Mouse (Mus musculus) cerebellum, postnatal 25 days (tissue): Measurements from ENCODE around the gene Elmo1.

Experiments used
- DNase-seq, 2 experiments: peaks; one replicate each; pipeline ENCODE4 v3.0.0; 2021; ENCODE audit warnings: mixed read lengths in 2 of 2

Gene Elmo1

GRCm38 (mm10) chr13:20288393-20288792, 198.0 kb downstream of the Elmo1 start:
- no peak for DNase-seq

DNA sequence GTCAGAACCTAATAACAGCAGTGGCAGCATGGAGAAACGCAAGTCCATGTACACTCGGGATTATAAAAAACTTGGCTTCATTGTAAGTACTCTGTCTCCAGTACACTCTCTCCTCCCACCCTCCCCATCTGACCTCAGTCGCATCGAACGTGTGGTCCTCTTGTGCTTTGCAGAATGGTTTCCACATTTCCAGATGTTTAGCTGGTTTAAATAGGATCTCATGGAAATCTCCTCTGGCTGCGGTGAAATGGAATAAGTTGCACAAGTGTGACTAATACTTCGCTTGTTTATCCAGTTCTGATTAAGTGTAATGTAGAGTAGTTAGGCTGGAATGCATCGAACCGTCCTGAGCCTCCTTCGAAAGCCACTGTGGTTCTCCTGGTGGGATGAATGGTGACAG, 200.0 kb downstream of the Elmo1 start:
- no peak for DNase-seq

DNA sequence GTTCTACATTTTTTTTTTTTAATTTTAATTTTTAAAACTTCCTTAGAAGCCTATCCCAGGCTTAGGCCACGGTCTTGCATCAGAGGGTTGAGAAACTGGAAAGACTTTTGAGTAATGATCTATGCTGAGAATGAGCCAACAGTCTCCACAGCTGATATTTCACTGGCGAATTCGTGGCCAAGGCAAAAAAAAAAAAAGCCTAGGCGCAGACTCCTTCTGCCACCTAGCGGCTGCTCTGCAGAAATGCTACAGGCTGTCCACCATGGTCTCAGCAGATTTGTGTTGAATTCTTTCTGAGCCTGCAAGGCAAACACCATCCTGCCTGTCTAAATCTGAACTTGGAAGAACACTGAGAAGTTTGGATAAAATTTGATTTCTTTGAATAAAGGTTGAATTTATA, 202.0 kb downstream of the Elmo1 start:
- DNase-seq = peak; percentile 46 to 62

GRCm38 (mm10) chr13:20295278-20295970, 205.0 kb downstream of the Elmo1 start:
- no peak for DNase-seq

DNA sequence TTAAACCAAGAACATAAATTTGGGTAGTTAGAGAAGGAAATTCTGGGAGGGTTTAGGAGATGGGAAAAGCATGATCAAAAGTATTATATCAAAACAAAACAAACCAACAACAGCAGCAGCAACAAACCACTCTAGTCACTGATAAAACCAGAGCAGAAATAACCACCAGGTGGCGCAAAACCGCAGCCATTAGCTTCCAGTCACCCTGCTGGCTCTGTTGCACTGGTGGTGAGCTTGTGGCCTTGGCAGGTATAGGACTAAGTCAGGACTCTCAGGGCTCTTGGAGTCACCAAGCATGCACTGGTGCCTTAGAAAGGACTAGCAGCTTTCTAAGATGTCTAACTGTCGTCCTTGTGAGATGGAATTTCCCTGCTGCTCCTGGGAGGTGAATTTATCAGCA, 207.4 kb downstream of the Elmo1 start:
- DNase-seq = peak; percentile 74 to 88

- DNase-seq = peak; percentile 37 to 62
Measured at GRCm38 (mm10) chr13:20299424-20299823, 209.0 kb downstream of the Elmo1 start.

DNA sequence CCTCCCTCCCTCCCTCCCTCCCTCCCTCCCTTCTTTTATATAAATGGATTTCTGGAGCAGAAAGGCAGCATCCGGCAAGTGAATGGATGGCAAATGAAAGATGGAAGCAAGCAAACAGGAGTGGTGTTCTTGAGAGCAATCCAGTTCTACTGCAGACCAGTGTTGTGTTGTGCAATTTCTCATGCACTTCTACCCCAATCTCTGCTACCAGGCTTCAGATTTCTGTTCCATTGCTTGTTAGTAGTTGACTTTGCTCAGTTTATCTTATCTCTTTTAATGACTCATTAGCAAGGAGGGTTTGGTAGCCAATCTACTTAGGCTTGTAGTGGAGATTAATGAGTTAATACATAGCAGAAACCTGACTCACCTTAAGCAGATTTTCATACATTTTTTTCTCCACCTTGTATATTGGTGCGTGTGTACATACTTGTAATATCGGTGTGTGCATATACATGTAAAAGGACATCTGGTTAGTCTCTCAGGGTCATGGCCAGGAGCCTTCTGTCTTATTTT, 209.7 kb downstream of the Elmo1 start:
- DNase-seq = no peak

DNA sequence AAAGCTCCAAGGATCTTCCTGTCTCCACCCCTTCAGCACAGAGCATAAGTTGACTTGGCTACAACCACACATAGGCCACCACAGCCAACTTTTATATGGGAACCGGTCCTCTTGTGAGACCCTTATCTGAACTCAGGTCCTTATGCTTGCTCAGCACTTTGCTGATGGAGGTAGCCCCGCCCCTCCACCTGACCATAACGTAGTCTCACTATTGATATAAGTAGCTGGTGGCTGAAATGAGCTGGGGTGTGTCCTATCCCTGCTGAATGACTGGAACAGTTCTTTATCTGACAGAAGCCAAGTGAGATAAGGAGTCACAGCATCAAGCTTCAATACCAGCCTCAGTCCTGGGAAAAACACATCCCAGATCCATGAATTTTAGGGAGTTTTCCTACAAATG, 210.2 kb downstream of the Elmo1 start:
- DNase-seq = no peak

GRCm38 (mm10) chr13:20301760-20302159, 211.4 kb downstream of the Elmo1 start:
- no peak for DNase-seq

DNA sequence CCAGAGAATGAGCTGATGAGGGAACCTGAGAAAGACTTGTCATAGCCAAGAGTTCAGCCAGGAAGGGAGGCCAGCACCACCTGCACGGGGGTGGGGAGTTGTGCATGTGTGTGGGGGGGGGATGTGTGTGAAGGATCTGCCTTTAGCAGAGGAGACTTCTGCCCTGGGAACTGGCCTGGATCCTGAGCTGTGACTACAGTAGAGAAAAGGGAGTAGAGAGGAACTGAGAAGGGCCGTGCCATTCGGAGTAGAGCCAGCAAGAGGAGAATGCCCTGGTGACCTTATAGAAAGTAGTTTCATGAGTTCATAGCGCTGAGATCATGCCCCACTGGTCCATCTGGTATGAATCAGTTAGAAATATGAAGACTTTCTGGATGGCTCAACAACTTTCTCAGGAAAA, 215.2 kb downstream of the Elmo1 start:
- DNase-seq = peak in 1 of 2 experiments; percentile 24

GRCm38 (mm10) chr13:20306180-20307177, 216.1 kb downstream of the Elmo1 start:
- peak; percentile 30 to 42 for DNase-seq

- DNase-seq = peak; percentile 55 to 67
Measured at GRCm38 (mm10) chr13:20307381-20307780, 217.0 kb downstream of the Elmo1 start.

- peak; percentile 88 to 92 for DNase-seq
Measured at GRCm38 (mm10) chr13:20311612-20312011, 221.2 kb downstream of the Elmo1 start.

DNA sequence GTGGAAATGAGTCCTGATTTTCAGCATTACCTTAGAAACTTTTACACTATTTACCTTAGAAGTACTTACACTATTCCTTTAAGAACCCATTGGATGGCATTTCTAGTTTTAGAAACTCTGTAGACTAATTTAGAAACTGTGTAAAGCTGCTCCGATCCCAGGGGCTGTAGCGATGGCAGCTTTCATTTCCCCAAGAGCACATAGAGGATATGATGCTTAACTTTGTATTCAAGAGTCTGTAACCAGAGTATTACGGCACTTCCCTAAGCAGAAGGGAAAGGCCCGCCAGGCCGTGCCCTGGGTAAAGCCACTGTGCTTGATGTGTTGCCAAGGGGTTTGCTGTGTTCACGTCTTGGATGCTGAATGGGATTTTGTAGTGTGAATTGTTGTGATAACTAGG, 222.9 kb downstream of the Elmo1 start:
- no peak for DNase-seq

DNA sequence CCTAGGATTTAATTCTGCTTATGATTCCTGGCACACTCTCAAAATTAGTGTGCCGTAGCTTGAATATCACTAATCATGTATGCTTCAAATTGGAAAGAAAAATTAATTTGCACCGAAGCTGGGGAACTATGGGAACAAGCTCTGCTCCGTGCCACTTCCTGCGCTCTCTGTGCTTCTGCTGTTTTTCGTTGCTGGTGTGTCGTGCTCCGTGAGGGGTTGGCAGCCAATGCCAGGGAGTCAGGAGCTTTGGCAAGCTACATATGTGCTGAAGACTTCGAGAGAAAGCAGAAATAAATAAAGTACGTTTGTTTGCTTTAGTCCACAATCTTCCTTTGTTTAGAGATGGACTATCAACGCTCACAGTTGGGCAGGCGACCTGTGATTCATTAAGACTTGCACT, 225.7 kb downstream of the Elmo1 start:
- DNase-seq = peak; percentile 51 to 62

DNA sequence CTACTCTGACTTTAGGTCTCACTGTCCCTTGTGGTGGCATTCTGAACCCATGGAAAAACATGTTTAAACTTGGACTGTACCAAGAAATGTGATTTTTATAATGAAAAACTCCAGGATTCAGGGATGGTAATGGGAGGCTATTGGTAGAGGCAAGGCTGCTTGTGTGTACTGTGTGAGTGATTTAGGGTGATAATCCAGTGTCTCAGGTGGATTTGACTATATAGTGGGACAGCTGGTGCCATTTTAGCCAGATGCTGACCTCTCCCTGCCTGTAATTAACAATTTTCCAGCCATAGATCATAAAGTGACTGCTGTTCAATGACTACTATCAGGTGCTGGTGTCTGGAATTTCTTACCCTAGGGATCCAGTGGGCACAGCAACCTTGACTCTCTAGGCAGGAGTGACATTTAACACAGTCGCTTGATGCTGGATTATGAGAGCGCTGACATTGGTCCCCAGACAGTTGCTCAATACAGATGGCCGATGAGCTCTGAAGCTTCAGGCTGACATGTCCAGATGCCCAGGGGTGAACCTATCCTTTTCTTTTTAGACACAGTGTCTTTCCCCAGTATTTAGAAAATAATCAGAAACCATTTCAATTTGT, 228.3 kb downstream of the Elmo1 start:
- DNase-seq = no peak

GRCm38 (mm10) chr13:20320232-20320631, 229.8 kb downstream of the Elmo1 start:
- DNase-seq = no peak

- no peak for DNase-seq
Measured at GRCm38 (mm10) chr13:20323478-20323877, 233.1 kb downstream of the Elmo1 start.

DNA sequence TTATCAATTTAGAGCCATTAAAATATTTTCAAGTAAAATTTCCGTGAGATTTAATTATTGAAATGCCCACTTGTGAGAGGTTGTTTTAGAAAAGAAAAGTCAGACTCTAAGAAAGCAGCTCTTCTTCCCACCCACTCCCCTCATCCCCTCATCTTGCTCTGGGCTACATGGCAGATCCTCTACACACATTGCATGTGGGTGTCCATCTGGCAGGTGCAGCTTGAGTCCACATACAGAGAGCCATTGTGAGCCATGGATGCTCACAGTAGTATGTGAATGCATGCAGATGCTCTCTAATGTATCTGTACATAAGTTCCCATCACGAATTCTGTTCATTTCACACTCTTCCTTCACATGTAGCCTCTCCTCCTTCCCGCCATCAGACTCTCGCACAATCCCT, 236.7 kb downstream of the Elmo1 start:
- DNase-seq = no peak

DNA sequence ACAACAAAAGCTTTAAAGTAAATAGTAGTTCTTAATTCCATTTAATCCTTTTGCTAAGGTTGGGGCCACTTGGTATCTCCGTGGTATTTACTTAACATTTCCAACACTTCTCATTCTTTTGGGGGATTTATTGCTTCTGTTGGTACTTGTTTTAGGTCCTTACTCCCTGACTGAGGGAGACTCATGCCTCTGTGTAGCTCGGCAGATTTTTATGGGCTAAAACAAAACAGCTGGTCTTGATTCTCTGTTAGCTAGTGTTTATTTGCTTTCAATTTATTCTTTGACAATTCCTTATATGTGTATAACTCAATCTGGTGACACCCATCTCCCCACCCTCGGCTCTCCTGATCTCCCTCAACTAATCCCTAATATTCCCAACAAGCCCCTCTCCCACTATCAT, 237.6 kb downstream of the Elmo1 start:
- no peak for DNase-seq

DNA sequence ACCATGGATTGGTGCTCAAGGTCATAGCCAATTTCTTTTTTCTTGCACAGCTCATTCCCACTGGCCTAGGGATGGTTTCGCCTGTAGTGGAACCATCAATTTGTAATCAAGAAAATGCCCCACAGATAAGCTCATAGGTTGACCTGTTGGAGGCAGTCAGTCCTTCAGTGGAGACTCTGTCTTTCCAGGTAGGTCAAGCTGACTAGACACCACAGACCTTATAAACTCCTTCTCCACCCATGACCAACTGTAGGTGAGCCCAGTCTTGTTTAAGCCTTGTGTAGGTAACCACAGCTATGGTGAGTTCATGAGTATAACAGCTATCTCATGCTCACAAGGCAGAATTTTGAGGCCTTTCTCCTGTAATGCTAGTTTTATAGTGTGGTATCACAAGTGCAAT, 238.3 kb downstream of the Elmo1 start:
- DNase-seq = no peak

DNA sequence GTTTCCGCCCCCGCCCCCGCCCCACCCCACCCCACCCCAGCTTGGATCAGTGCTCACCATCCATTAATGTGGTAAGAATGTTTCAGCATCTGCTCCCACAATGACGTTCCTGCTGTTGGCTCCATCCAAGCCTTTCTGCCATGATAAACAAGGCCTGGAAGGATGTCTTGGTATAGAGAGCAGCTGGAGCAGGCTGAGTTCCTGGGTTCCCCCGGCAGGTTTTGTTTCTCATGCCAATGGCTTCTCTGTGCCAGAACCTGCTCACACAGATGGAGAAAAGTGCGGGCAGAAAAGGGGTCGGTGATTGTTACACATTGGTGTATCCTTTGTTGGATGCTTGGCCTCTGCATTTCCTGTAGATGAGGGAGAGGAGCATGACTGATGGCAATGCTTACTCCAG, 240.6 kb downstream of the Elmo1 start:
- no peak for DNase-seq
